Mouse (Mus musculus) liver, embryonic 15.5 days (tissue): ENCODE measurements around the gene Mnx1. TPM values are rescaled to one million over a fixed set of nuclear protein-coding genes. Genes with fewer than 3 reads are reported as not detected.

Experiments
- ATAC-seq: fragments of 200-750 bp; cut with Nextera tagmentation; 2 replicates; pipeline ENCODE4 v1.8.0; 2017; ENCODE audit warnings: moderate number of reproducible peaks, mild to moderate bottlenecking, moderate library complexity; ENCODE audit not compliant: insufficient read depth
- H3K27ac ChIP-seq: fragments of 300-500 bp; sonication (generic); replicated peaks from 2 replicates; pipeline ENCODE4 v1.5.1; 2015; ENCODE audit warnings: mild to moderate bottlenecking, inconsistent platforms
- H3K27me3 ChIP-seq: fragments of 300-500 bp; sonication (generic); 2 replicates; pipeline ENCODE4 v1.6.1; 2015; ENCODE audit warnings: mild to moderate bottlenecking, inconsistent platforms
- H3K36me3 ChIP-seq: fragments of 300-500 bp; sonication (generic); replicated peaks from 2 replicates; pipeline ENCODE4 v1.6.1; 2015; ENCODE audit warnings: moderate library complexity, mild to moderate bottlenecking, inconsistent platforms
- H3K4me1 ChIP-seq: fragments of 300-500 bp; sonication (generic); replicated peaks from 2 replicates; pipeline ENCODE4 v1.6.1; 2015; ENCODE audit warnings: inconsistent platforms
- H3K4me2 ChIP-seq: fragments of 300-500 bp; sonication (generic); 2 replicates; pipeline ENCODE4 v1.6.1; 2015; ENCODE audit warnings: moderate library complexity, mild to moderate bottlenecking, inconsistent platforms
- H3K4me3 ChIP-seq: fragments of 300-500 bp; sonication (generic); replicated peaks from 2 replicates; pipeline ENCODE4 v1.5.1; 2015; ENCODE audit warnings: mild to moderate bottlenecking, inconsistent platforms
- H3K9ac ChIP-seq: fragments of 300-500 bp; sonication (generic); 2 replicates; pipeline ENCODE4 v1.6.1; 2015; ENCODE audit warnings: moderate library complexity, mild to moderate bottlenecking, inconsistent platforms
- H3K9me3 ChIP-seq: fragments of 300-500 bp; sonication (generic); replicated peaks from 2 replicates; pipeline ENCODE4 v1.6.1; 2016; ENCODE audit warnings: inconsistent platforms
- WGBS: fragments of 180-500 bp; shearing (Covaris S2); methylation state at CpG from one replicate; pipeline ENCODE4 v1.1.7; 2015; ENCODE audit warnings: mixed read lengths; ENCODE audit not compliant: insufficient replicate concordance; 5-methylcytosine and 5-hydroxymethylcytosine counted together
- polyA plus RNA-seq: library from polyadenylated mRNA; unstranded; fragments of >200 nt; fragmentation: Nextera tagmentation; extraction: Ambion mirVana; gene quantifications from 2 replicates; pipeline ENCODE4 v1.2.1, GENCODE M21; 2015

The Mnx1 gene
- not detected in 2 replicates for polyA plus RNA-seq

- Histone ChIP-seq H3K27me3 (peaks cover 99% of the 10 kb centered on the region), H3K36me3 (no peaks in the 10 kb centered on the region), H3K9ac (no peak within 1 kb of the TSS), H3K27ac (no peak within 1 kb of the TSS), H3K4me1 (peaks cover 3% of the 10 kb centered on the region; the same call in 1 of the 2 replicates), H3K9me3 (no peaks in the 10 kb centered on the region), H3K4me2 (peak within 1 kb of the TSS; percentile 36), H3K4me3 (peak within 1 kb of the TSS; percentile 20)
- no peak for ATAC-seq
- 1% methylated on average over 65 of the region's 65 CpGs for WGBS
Measured at GRCm38 (mm10) chr5:29478208-29479197, at the start of gene Mnx1. Mnx1 (minus strand) TSS chr5:29478470.

- Histone ChIP-seq H3K4me1 (no peaks in the 10 kb centered on the region), H3K9ac (no peak overlapping the region), H3K36me3 (no peaks in the 10 kb centered on the region), H3K9me3 (no peaks in the 10 kb centered on the region), H3K4me3 (no peak overlapping the region), H3K27ac (no peak overlapping the region), H3K27me3 (no peaks in the 10 kb centered on the region), H3K4me2 (no peak overlapping the region)
- WGBS, result 44% methylated on average over 5 of the region's 5 CpGs
- ATAC-seq, result no peak
Measured at GRCm38 (mm10) chr5:29516432-29516831, 38.2 kb upstream of the Mnx1 start.

- H3K27ac ChIP-seq, result no peak overlapping the region
- H3K27me3 ChIP-seq, result no peaks in the 10 kb centered on the region
- no peaks in the 10 kb centered on the region for H3K9me3 ChIP-seq
- no peaks in the 10 kb centered on the region for H3K36me3 ChIP-seq
- no peak overlapping the region for H3K9ac ChIP-seq
- no peak overlapping the region for H3K4me3 ChIP-seq
- ATAC-seq, result no peak
- H3K4me1 ChIP-seq, result no peaks in the 10 kb centered on the region
- WGBS, result 51% methylated on average over 3 of the region's 3 CpGs
- H3K4me2 ChIP-seq, result no peak overlapping the region
Measured at GRCm38 (mm10) chr5:29515888-29516287, 37.6 kb upstream of the Mnx1 start.

GRCm38 (mm10) chr5:29507013-29507412, 28.7 kb upstream of the Mnx1 start:
- Histone ChIP-seq H3K4me2 (no peak overlapping the region), H3K9me3 (no peaks in the 10 kb centered on the region), H3K9ac (no peak overlapping the region), H3K36me3 (no peaks in the 10 kb centered on the region), H3K27ac (no peak overlapping the region), H3K4me1 (no peaks in the 10 kb centered on the region), H3K27me3 (no peaks in the 10 kb centered on the region), H3K4me3 (no peak overlapping the region)
- 38% methylated on average over 3 of the region's 3 CpGs for WGBS
- no peak for ATAC-seq

- H3K27ac ChIP-seq, result no peak overlapping the region
- no peak overlapping the region for H3K4me3 ChIP-seq
- no peak overlapping the region for H3K4me2 ChIP-seq
- no peak overlapping the region for H3K9ac ChIP-seq
- 18% methylated on average over 13 of the region's 13 CpGs for WGBS
- no peak for ATAC-seq
- no peaks in the 10 kb centered on the region for H3K36me3 ChIP-seq
- H3K4me1 ChIP-seq, result no peaks in the 10 kb centered on the region
- H3K27me3 ChIP-seq, result peaks cover 89% of the 10 kb centered on the region
- no peaks in the 10 kb centered on the region for H3K9me3 ChIP-seq
Measured at GRCm38 (mm10) chr5:29487321-29487720, 9.1 kb upstream of the Mnx1 start.

- 5% methylated on average over 10 of the region's 10 CpGs for WGBS
- H3K4me2 ChIP-seq, result no peak overlapping the region
Measured at GRCm38 (mm10) chr5:29485941-29486320, 7.7 kb upstream of the Mnx1 start.

GRCm38 (mm10) chr5:29484965-29485940, 7.0 kb upstream of the Mnx1 start:
- no peak overlapping the region for H3K27ac ChIP-seq
- no peak overlapping the region for H3K4me2 ChIP-seq
- no peaks in the 10 kb centered on the region for H3K36me3 ChIP-seq
- peaks cover 98% of the 10 kb centered on the region for H3K27me3 ChIP-seq
- 4% methylated on average over 38 of the region's 38 CpGs for WGBS
- no peak overlapping the region for H3K4me3 ChIP-seq
- H3K9me3 ChIP-seq, result no peaks in the 10 kb centered on the region
- no peak for ATAC-seq
- no peak overlapping the region for H3K9ac ChIP-seq
- H3K4me1 ChIP-seq, result no peaks in the 10 kb centered on the region

More at GRCm38 (mm10) chr5:29485941-29486320, 7.7 kb upstream of the Mnx1 start:
- Histone ChIP-seq H3K4me1 (no peaks in the 10 kb centered on the region), H3K27ac (no peak overlapping the region), H3K27me3 (peaks cover 94% of the 10 kb centered on the region), H3K9me3 (no peaks in the 10 kb centered on the region), H3K9ac (no peak overlapping the region), H3K36me3 (no peaks in the 10 kb centered on the region), H3K4me3 (no peak overlapping the region)
- no peak for ATAC-seq

GRCm38 (mm10) chr5:29483801-29484200, 5.5 kb upstream of the Mnx1 start:
- 6% methylated on average over 4 of the region's 4 CpGs for WGBS
- Histone ChIP-seq H3K9ac (no peak overlapping the region), H3K4me2 (no peak overlapping the region), H3K27ac (no peak overlapping the region), H3K4me1 (no peaks in the 10 kb centered on the region), H3K36me3 (no peaks in the 10 kb centered on the region), H3K4me3 (no peak overlapping the region), H3K27me3 (peaks cover 98% of the 10 kb centered on the region), H3K9me3 (no peaks in the 10 kb centered on the region)
- no peak for ATAC-seq

- no peak overlapping the region for H3K9ac ChIP-seq
- no peak overlapping the region for H3K4me3 ChIP-seq
- H3K4me1 ChIP-seq, result peaks cover 3% of the 10 kb centered on the region; the same call in 1 of the 2 replicates
- no peak overlapping the region for H3K4me2 ChIP-seq
- peaks cover 99% of the 10 kb centered on the region for H3K27me3 ChIP-seq
- 2% methylated on average over 14 of the region's 14 CpGs for WGBS
- H3K36me3 ChIP-seq, result no peaks in the 10 kb centered on the region
- no peak for ATAC-seq
- H3K27ac ChIP-seq, result no peak overlapping the region
- H3K9me3 ChIP-seq, result no peaks in the 10 kb centered on the region
Measured at GRCm38 (mm10) chr5:29479198-29479593, 926 bp upstream of the Mnx1 start.

- Histone ChIP-seq H3K27ac (no peak overlapping the region), H3K27me3 (peaks cover 99% of the 10 kb centered on the region), H3K4me2 (peak overlapping the region; percentile 36), H3K9me3 (no peaks in the 10 kb centered on the region), H3K36me3 (no peaks in the 10 kb centered on the region), H3K4me1 (peaks cover 3% of the 10 kb centered on the region; the same call in 1 of the 2 replicates), H3K4me3 (peak overlapping the region; percentile 20; the same call in 1 of the 2 replicates), H3K9ac (no peak overlapping the region)
- WGBS, result 2% methylated on average over 62 of the region's 73 CpGs
- ATAC-seq, result no peak
Measured at GRCm38 (mm10) chr5:29477474-29478207, 629 bp downstream of the Mnx1 start.
